Mouse (Mus musculus) T-cell, adult 2 months (primary cell): Measurements from ENCODE around the gene Ctc1.
A peak's percentile ranks its signal among the peaks of the same experiment; 100 is the strongest.
"Not testable (repeated sequence)": the region's sequence is repeated elsewhere in the genome, so short reads cannot be mapped to it uniquely, and the experiment has no call there.

Experiments used
- DNase-seq: peaks from one replicate; pipeline ENCODE4 v3.0.0; 2022; ENCODE audit warnings: low spot score

The Ctc1 gene

DNA sequence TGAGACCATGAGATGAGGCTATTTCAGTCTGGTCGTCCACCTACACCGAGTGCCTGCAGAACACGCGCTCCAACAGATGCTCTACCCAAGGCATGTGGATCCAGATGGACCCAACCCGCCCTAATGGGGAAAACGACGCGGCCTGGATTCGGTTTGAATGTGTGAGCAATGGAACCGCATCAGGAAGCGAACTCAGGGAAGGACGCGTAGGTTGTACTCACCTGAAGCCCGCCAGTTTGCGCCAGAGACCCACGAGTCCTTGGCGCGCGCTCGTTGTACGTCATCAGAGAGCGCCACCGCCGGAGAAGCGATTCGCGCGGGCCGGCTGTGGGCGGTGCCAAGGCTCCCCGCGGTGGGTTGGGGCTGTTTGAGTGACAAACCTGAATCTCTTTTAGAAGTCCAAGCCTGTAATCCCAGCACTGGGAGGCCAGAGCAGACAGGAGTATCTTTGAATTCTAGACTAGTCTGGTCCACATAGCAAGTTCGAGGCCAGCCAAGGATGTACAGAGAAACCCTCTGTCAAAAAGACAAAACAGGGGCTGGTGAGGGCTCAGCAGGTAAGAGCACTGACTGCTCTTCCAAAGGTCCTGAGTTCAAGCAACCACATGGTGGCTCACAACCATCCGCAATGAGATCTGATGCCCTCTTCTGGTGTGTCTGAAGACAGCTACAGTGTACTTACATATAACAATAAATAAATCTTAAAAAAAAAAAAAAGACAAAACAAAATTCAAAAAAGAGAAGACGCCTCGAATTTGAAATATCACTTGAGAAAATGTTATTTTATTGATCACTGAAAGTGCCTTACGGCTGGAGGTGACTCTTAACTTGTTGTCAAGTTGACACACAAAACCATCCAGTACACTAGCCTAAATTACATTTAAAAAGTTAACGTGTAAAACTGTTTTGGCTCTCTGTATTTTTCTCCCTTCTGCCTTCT, 7.3 kb upstream of the Ctc1 start, which contains the start of gene Pfas:
TSS of gene Pfas (minus strand) at position 279 of the 940 bp plus-strand sequence.
- peak; percentile 95 for DNase-seq

DNA sequence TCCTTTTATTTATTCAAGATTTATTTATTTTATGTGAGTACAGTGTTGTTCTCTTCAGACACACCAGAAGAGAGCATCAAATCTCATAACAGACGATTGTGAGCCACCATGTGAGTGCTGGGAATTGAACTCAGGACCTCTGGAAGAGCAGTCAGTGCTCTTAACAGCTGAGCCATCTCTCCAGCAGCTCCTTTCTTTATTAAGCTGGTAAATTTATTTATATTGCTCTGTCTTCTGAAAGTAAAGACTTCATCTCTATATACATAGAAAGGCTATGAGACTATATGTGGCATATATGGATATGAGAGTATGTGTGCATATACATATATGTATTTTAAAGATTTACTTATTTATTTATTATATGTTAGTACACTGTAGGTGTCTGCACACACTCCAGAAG, 6.2 kb upstream of the Ctc1 start:
- DNase-seq: no peak

- no peak for DNase-seq
Observed at GRCm38 (mm10) chr11:69010400-69011323, 5.0 kb upstream of the Ctc1 start.

DNA sequence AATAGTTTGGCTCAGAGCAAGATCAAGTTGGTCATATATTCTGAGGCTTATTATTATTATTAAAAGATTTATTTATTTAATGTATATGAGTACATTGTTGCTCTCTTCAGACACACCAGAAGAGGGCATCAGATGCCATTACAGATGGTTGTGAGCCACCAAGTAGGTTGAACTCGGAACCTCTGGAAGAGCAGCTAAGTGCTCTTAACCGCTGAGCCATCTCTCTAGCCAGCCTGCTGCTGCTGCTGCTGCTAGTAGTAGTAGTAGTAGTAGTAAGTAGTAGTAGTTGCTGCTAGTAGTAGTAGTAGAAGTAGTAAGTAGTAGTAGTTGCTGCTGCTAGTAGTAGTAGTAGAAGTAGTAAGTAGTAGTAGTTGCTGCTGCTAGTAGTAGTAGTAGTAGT, 4.3 kb upstream of the Ctc1 start:
- not testable (repeated sequence) for DNase-seq

DNA sequence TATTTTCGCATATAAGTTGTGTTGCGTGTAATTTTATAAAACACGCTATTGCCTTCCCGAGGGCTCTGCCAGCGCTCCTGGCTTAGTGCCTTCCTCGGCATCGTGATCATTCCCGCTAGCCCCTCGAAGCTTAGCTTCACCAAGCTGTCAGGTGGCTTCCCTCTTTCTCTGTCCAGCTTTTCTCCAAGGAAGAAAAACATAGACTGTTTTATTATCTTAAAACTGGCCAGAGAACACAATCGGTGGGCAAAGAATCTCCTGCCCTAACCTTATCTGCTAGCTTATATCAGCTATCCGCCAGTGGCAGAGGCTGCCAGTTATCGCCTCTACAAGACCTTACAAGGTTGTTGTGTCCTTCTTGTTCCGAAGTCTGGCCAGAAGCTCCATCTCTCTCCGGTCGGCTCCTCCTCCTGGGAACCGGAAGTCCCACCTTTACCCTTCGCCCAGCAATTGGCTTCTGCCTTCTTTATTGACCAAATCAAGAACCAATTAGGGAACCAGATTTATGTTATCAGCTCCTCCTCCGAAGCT, 3.6 kb upstream of the Ctc1 start:
- peak; percentile 87 for DNase-seq

DNA sequence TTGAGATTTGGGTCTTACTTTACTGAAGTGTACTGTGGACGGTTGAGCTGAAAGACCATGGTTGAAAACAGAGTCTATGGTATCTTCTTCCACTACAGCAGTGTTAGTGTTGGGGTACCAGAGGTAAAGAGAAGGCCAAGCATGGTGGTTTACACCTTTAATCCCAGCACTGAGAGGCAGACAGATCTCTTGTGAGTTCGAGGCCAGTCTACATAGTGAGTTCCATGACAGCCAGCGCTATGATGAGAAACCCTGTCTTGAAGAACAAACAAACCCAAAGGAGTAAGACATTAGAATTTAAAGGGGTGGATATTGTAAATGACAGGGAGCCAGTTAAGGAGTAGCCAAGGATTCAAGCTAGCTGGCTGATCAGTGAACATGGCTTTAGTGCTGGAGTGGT, 1.0 kb downstream of the Ctc1 start:
- DNase-seq: no peak

GRCm38 (mm10) chr11:69020691-69021090, 5.0 kb downstream of the Ctc1 start:
- no peak for DNase-seq

GRCm38 (mm10) chr11:69026562-69026961, 10.9 kb downstream of the Ctc1 start:
- no peak for DNase-seq

DNA sequence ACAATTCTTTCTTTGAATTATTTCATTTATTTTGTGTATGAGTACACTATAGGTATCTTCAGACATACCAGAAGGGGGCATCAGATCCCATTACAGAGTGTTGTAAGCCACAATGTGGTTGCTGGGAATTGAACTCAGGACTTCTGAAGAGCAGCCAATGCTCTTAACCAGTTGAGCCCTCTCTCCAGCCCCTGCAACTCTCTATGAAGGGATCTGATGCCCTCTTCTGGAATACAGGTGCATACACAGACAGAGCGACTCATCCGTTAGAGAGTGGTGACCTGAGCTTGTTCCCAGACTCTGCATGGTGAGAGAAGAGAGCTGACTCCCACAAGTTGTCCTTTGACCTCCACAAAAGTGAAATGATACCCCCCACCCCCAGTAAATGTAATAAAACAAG, 13.1 kb downstream of the Ctc1 start:
- no peak for DNase-seq

GRCm38 (mm10) chr11:69033552-69033951, 17.8 kb downstream of the Ctc1 start:
- no peak for DNase-seq

DNA sequence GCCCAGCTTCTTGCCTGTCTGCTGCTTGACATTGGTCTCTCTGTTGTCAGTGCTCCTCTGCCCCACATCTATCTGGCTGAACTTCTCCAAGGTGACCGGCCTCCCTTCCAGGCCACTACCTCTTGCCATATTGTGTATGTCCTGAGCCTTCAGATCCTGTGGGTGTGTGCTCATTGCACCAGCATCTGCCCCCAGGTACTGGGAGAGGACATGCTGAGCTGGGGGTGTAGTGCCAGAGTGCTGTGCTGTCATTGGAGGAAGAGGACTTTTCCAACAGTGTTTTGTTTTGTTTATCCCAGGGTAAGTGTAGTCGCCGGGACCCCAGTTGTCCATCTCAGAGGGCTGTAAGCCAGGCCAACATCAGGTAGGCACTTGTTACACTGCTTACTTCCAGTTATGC, 18.9 kb downstream of the Ctc1 start:
- no peak for DNase-seq

DNA sequence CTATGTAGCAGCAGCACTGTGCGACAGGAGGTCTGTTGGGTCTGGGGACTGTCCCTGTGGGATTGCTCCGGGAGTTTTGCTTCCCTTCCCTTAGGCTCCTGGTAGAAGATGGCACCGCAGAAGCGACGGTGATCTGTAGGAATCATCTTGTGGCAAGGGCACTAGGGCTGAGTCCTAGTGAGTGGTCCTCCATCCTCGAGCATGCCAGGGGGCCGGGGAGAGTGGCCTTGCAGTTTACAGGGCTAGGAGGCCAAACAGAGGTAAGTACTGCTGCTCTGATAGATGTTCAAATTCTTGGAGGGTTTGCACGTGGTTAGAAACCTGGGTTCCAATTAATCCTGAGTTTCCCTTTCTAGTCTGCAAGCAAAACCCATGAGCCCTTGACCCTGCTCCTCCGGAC, 19.7 kb downstream of the Ctc1 start:
- no peak for DNase-seq

- peak; percentile 78 for DNase-seq
Observed at GRCm38 (mm10) chr11:69035849-69036248, 20.1 kb downstream of the Ctc1 start.

DNA sequence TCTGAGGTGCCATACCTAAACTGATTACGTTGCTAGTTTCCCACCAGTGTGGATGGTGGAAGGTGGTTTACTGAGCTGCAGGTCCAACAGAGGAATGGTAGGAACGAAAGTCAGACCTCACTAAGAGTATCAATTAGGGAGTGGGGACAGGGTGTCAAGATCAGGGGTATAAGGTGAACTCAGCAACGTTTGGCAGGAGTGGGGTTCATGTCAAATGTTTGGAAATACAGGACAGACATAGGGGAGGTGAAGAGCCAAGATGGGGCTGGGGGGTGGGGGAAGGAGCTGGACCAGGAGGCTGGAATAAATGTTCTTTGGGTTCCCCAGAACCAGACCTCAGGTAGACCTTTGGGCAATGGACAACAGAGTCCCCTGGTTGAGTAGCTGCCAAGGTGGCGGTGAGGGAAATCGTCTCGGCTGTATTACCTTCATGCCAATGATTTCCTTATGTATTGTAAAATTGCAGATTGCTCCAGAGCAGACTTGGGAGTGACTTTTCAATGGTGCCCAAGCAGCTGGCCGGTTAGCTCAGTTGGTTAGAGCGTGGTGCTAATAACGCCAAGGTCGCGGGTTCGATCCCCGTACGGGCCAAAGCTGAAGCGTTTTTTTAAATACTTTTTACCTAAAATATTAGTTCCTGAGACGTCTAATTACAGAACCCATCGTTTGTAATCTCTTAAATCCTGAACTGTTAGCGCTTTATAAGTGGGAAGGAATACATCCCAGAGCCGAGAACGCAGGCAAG, 20.9 kb downstream of the Ctc1 start:
- peak; percentile 81 for DNase-seq

DNA sequence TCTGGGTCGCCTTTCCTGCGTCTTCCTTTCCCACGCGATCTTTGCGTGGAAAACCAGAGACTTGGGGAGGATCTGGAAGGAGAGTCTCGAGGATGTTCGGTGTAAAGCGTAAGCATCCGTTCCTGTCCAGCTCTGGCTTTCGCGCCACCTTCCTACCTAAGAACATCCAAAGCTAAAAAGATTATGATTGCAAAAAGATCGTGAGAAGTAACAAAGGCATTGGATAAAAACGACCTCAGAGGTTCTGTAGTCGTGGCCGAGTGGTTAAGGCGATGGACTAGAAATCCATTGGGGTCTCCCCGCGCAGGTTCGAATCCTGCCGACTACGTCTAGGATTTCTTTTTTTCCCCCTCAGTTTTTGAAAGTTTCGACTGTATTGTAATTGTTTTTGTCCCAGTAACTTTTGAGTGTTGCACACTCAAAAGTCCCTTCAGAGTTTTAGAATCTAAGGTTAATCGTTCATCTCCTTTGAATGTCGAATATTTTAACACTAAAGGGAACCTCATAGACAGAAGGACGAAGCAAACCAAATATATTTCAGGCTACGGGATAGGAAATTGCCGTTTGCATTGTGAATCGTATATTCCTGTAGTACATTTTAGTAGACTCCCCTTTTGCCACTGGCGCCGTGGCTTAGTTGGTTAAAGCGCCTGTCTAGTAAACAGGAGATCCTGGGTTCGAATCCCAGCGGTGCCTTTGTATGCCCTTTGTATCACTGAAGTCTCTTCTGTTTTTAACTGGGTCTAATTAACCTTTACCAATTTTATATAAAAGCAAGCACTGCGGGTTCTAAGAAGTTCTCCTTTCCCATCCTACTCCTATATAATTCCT, 21.7 kb downstream of the Ctc1 start:
- peak; percentile 79 for DNase-seq

- no peak for DNase-seq
Observed at GRCm38 (mm10) chr11:69038173-69038572, 22.5 kb downstream of the Ctc1 start.

GRCm38 (mm10) chr11:69045531-69046394, 30.1 kb downstream of the Ctc1 start, which contains the start of gene Aurkb:
Gene Aurkb, plus strand, starts transcription at chr11:69045647.
- DNase-seq: peak; percentile 80

- no peak for DNase-seq
Observed at GRCm38 (mm10) chr11:69046395-69046774, 30.7 kb downstream of the Ctc1 start.

- no peak for DNase-seq
Observed at GRCm38 (mm10) chr11:69047592-69047991, 31.9 kb downstream of the Ctc1 start.

GRCm38 (mm10) chr11:69048151-69048550, 32.4 kb downstream of the Ctc1 start:
- DNase-seq: no peak
